Mouse (Mus musculus) large intestine, adult 2 months (tissue): ENCODE measurements around the gene Ckap2l. TPM values are rescaled to one million over a fixed set of nuclear protein-coding genes. Genes with fewer than 3 reads are reported as not detected.

Experiments used
- DNase-seq: peaks from one replicate; pipeline ENCODE4 v3.0.0-alpha.2; 2012; ENCODE audit warnings: low read depth, low spot score
- WGBS: fragments of 180-500 bp; shearing (Covaris S2); methylation state at CpG from one replicate; pipeline ENCODE4 v1.1.7; 2018; 5-methylcytosine and 5-hydroxymethylcytosine counted together
- polyA plus RNA-seq: library from polyadenylated mRNA; depleted of rRNA; stranded (reverse); fragments of >200 nt; gene quantifications from 2 replicates; pipeline ENCODE4 v1.2.3, GENCODE M21; 2012

Ckap2l gene
- polyA plus RNA-seq, 1 experiment, result 3.8 TPM

DNA sequence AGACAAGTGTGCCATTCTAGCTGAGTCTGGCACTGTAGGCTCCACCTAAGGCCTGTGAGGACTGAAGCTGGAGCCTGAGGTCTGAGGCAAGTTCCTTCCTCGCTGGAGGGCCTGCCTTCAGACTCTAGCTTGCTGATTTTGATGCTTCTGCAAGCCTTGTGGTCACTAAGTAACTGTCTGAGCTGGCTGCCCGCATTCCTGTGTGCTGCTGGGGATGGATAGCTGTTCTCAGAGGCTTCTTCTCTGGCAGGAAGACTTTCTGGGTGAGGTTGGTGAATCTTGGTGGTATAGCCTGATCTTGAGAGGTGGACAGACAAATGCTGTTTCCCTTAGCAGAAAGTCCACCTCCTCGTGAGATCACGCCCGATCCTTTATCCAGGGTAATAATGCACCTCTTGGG is 29.3 kb downstream of the Ckap2l start:
- 96% methylated on average over 5 of the region's 5 CpGs for WGBS
- DNase-seq, result no peak

- 92% methylated on average over 7 of the region's 7 CpGs for WGBS
- DNase-seq, result no peak
Measured at GRCm38 (mm10) chr2:129265316-129265715, 31.7 kb downstream of the Ckap2l start.

DNA sequence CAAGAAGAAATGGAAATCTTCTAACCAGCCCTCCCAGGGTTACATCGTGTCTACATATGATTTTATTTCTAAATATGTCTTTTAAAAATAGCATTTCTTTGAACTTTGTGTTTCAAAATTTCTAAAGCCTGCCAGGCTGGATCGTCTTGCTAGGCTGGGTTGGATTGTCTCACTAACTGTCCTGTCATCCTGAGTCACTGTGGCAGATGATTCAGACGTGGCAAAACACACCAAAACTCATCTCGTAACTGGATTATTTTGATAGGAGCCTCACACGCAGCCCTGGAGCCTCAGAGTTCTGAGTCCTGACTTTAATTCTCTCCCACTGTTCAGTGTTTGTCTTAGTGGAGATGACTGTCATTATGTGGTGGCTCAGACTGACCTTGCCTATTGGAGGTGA is 33.9 kb downstream of the Ckap2l start:
- DNase-seq, result no peak
- WGBS, result 57% methylated on average over 5 of the region's 5 CpGs

GRCm38 (mm10) chr2:129261151-129261794 is 35.7 kb downstream of the Ckap2l start:
- DNase-seq, result no peak
- WGBS, result 62% methylated on average over 6 of the region's 6 CpGs

DNA sequence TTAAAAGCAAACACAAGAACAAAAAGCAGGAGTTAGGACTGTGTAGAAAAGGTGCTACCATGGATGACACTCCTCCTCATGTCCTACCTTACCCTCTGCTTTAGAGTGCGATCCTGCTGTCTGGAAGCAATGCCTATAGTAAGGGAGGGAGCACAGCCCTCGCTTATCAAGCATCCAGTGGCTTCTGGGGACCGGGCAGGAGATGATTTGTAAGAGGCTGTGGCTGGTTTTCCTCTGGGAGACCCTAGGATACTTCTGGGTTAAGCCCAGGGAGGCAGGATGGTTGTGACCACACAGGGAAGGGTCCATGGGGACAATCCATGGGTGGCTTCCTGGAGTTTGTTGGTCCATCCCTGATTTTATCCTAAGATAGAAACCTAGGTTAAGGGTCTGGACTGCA is 36.4 kb downstream of the Ckap2l start:
- DNase-seq, result no peak
- 80% methylated on average over 3 of the region's 3 CpGs for WGBS

DNA sequence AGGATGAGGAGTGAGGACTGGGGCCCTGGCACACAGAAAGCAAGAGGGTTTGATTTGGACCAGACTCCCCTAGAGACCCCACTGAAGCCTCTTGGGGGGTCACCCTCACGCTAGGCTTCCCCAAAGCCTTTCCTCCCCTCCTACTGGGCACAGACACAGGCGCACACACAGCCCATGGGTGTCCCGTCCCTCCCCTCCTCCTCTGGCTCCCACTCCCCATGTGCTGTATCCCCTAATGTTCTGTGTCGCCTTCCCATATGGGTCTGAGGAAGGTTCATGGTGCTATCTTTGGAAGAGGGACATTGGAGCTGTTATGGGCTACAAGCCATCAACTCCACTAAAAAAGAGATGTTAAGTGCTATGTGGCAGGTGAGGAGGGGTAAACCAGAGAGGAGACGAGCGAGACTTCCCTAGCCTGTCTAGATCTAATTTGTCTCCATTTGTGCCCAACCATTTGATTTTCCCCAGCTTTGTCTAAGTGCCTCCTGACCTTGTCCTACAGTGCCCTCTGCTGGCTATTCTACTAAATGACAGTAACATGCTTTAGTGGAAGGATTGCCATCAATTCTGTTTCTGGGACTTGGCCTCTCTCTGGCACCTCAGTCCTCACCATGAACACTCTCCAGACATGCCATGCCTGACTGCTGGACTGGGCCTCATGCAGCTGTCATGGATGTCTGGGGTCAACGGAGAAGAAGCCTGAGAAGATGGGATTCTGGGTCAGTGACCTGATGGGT is 38.4 kb downstream of the Ckap2l start:
- 39% methylated on average over 7 of the region's 7 CpGs for WGBS

DNA sequence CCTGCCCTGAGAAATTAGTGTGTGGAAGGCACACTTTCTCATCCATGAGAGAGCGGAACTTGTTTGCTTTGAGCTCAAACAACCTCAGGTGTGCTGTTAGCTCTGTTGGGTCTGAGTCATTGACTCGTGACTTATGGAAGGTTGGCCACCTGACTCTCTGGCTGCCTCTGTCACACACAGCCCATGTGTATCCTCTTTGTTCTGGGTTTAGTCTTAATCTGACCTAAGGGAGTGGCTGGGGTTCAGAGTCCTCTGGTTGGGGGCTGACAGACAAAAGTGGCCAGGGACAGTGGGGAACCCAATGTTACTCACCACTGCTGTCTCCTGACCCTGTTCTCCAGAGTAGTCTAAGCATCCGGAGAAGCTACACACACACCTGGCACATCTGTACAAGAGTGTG is 39.0 kb downstream of the Ckap2l start:
- no peak for DNase-seq
- WGBS, result 64% methylated on average over 3 of the region's 3 CpGs

More for the DNA sequence above, 38.4 kb downstream of the Ckap2l start:
- DNase-seq, result peak; percentile 65

- no peak for DNase-seq
- 76% methylated on average over 4 of the region's 4 CpGs for WGBS
Measured at GRCm38 (mm10) chr2:129256006-129256405, 41.0 kb downstream of the Ckap2l start.

DNA sequence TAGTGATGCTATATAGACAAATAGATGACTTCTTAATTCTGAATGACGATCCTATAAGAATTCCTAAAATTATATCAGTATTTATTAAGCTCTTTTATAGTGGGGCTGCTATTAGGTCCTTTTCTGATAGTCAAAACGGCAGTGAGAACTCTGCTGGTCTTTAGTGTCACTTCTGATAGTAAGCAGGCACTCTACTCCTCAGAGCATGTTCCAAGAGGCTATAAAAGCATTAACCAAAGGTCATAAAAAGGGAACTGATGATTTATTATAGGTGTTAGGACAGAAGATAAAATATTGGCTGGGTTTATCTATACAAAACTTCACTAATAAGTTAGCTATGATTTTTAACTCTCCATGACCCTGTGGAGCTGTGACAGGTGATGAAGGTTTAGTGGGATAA is 42.9 kb downstream of the Ckap2l start:
- WGBS, result 9% methylated on average over 2 of the region's 2 CpGs
- DNase-seq, result no peak

DNA sequence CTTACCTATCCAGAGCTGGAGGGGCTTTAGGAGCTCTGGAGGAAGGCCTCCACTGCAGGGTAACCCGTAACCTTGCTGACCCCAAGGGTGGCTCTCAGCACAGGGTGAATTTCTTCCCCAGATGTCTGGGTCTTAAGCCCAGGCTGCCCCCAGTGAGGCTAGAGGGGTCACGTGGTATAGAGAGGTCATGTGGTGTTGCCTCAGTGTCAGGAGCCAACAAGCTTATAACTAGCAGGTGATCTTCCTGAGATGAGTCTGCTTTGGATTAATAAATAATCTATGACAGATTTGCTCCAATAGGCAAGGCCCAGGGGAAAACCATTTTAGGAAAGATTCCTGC is 43.4 kb downstream of the Ckap2l start:
- DNase-seq, result no peak
- 57% methylated on average over 2 of the region's 2 CpGs for WGBS

DNA sequence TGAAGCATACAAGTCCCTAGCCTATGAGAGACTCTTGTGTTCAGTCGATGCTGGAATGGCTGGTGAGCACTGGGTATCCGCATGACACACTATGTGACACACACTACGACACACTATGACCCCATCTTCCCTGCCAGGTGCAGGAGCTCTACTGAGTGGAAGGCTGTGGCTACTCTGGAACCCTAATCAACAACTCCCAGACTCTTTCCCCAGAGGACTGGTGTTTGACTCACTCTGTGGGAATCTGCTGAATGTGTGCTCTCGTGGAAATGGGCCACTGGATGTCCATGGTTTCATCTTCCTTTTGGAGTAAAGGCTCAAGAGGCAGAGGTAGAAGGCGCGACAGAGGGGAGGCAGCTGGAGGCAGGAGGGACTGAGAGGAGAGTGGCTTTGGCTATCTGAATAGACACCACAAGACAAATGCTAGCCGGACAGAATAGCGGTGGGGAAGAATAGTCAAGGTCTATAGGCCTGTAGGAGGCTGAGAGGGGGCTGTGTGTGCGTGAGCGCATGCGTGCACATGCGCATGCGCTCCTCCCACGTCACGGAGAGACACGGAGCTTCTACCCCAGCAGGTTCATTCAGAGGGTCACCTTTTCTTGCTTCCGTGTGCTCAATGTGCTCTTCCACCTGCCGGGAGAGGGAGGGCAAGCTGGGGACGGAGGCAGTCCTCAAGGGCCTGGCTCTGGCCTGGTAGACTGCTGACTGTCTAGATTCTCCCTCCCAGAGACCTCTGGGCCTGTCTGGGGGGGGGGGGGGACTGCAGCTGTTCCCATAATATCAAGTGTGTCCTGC is 44.0 kb downstream of the Ckap2l start:
- WGBS, result 91% methylated on average over 19 of the region's 19 CpGs
- DNase-seq, result no peak

- WGBS, result 55% methylated on average over 1 of the region's 1 CpGs
- DNase-seq, result no peak
Measured at GRCm38 (mm10) chr2:129249321-129249720, 47.7 kb downstream of the Ckap2l start.

DNA sequence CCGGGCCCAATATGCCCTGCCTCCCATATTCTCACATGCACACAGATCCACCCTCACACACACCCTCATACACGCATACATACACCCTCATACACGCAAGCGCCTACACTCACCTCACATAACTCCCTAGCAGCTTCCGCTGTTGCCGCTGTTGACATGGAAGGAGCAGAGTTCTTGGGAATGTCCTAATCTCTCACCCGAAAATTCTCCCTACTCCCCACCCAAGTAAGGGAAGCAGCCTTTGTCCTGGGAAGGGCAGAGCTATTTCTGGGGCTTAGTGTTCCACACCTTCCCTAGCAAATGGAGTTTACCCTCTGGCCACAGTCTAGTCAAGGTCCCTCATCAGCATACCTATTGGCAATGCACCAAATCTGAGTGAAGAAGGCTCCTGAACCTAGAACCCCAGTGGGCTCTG is 49.3 kb downstream of the Ckap2l start:
- peak; percentile 89 for DNase-seq
- WGBS, result 36% methylated on average over 7 of the region's 7 CpGs

- DNase-seq, result no peak
- 96% methylated on average over 12 of the region's 12 CpGs for WGBS
Measured at GRCm38 (mm10) chr2:129246924-129247323, 50.1 kb downstream of the Ckap2l start.

GRCm38 (mm10) chr2:129246436-129246835 is 50.6 kb downstream of the Ckap2l start:
- 71% methylated on average over 7 of the region's 7 CpGs for WGBS
- DNase-seq, result no peak

DNA sequence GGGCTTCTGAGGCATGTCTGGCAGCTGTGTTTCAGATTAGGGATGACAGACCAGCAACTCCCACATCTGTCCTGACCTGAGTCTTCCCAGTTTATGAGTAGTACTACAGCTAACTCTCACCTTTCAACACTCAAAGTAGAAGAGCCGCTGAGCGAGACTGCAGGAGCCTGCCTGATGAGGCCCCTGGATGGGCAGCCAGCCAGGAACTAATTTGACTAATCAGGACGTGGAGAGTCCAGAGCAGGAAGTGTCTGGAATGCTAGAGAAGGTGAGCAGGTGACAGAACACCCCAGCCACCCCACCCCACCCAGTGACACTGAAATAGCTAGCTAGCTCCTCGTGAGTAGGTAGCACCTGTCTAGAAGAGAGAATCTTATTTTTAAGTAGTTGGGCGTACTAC is 51.4 kb downstream of the Ckap2l start:
- 29% methylated on average over 5 of the region's 5 CpGs for WGBS
- DNase-seq, result no peak

- WGBS, result 80% methylated on average over 20 of the region's 20 CpGs
- no peak for DNase-seq
Measured at GRCm38 (mm10) chr2:129244446-129245120, 52.4 kb downstream of the Ckap2l start.

- 72% methylated on average over 9 of the region's 9 CpGs for WGBS
- no peak for DNase-seq
Measured at GRCm38 (mm10) chr2:129243786-129244185, 53.2 kb downstream of the Ckap2l start.

GRCm38 (mm10) chr2:129243005-129243404 is 54.0 kb downstream of the Ckap2l start:
- DNase-seq, result no peak

More at GRCm38 (mm10) chr2:129243005-129243404, 54.0 kb downstream of the Ckap2l start:
- WGBS, result 91% methylated on average over 4 of the region's 4 CpGs
